Mouse (Mus musculus) small intestine, adult 2 months (tissue): ENCODE measurements around the gene Arid3a.

ENCODE experiments used
- CTCF ChIP-seq: fragments of 200-500 bp; IDR thresholded peaks from 2 replicates; pipeline ENCODE4 v1.5.1; 2012; ENCODE audit warnings: low read depth, mild to moderate bottlenecking, control low read depth, inconsistent platforms, low read length, moderate library complexity, mixed read lengths; ENCODE audit not compliant: insufficient replicate concordance, insufficient read length; ENCODE audit errors: extremely low read depth
- POLR2A ChIP-seq: fragments of 200-500 bp; IDR thresholded peaks from 2 replicates; pipeline ENCODE4 v1.6.1; 2012; ENCODE audit warnings: low read depth, mild to moderate bottlenecking, control low read depth, inconsistent platforms, low read length, moderate library complexity

DNA sequence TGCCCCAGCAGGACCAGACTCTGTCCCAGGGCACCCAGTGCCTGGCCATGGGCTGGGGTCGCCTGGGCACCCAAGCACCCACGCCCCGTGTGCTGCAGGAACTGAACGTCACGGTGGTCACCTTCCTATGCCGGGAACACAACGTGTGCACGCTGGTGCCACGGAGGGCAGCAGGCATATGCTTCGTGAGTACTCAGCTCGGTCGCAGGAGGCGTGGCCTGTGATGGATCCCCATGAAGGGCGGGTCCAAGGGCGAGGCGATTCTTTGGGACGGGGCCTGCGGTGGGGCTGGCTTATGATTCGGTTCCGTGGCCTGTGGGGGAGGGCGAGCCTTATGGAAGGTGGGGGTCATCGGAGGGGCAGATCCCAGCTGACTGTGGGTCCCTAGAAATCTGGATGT lies 44.9 kb upstream of the Arid3a start:
- no peak for TF ChIP-seq CTCF
- no peak for TF ChIP-seq POLR2A
